Mouse (Mus musculus): ENCODE data around the gene Kncn. TPM values are rescaled to one million over a fixed set of nuclear protein-coding genes. Genes with fewer than 3 reads are reported as not detected.

Kncn gene
- polyA plus RNA-seq (2014; fragmentation: Nextera tagmentation; extraction: Ambion mirVana) = 0.09 and 0.27 TPM in 2 replicates

- Histone ChIP-seq H3K9ac (replicated peaks; ENCODE audit: low read depth, low read length) (no peak within 1 kb of the TSS), H3K27ac (ENCODE audit: low read depth, low read length) (no peak within 1 kb of the TSS), H3K9me3 (ENCODE audit: control insufficient read depth, low read length) (no peaks in the 10 kb centered on the region), H3K4me2 (ENCODE audit: low read depth, low read length) (no peak within 1 kb of the TSS), H3K4me3 (ENCODE audit: low read depth, low read length) (no peak within 1 kb of the TSS), H3K36me3 (ENCODE audit: control insufficient read depth, insufficient read depth, low read length) (no peaks in the 10 kb centered on the region), H3K4me1 (ENCODE audit: control insufficient read depth, insufficient read depth, low read length) (no peaks in the 10 kb centered on the region; the same call in 1 of the 2 replicates), H3K27me3 (ENCODE audit: control insufficient read depth, insufficient read depth, low read length) (no peaks in the 10 kb centered on the region)
- 72% methylated on average over 6 of the region's 6 CpGs for WGBS
- ATAC-seq (ENCODE audit: low read depth) = no peak
Observed at GRCm38 (mm10) chr4:115884022-115884421, at the start of gene Kncn. TSS of gene Kncn (plus strand) at chr4:115884400.

GRCm38 (mm10) chr4:115835576-115835975 lies 48.6 kb upstream of the Kncn start:
- H3K27ac ChIP-seq (ENCODE audit: low read depth, low read length) = no peak overlapping the region
- H3K9me3 ChIP-seq (ENCODE audit: control insufficient read depth, low read length) = no peaks in the 10 kb centered on the region
- no peak overlapping the region for H3K9ac ChIP-seq (replicated peaks; ENCODE audit: low read depth, low read length)
- H3K4me1 ChIP-seq (ENCODE audit: control insufficient read depth, insufficient read depth, low read length) = peaks cover 5% of the 10 kb centered on the region; the same call in 1 of the 2 replicates
- no peak overlapping the region for H3K4me2 ChIP-seq (ENCODE audit: low read depth, low read length)
- ATAC-seq (ENCODE audit: low read depth) = no peak
- H3K36me3 ChIP-seq (ENCODE audit: control insufficient read depth, insufficient read depth, low read length) = no peaks in the 10 kb centered on the region
- H3K4me3 ChIP-seq (ENCODE audit: low read depth, low read length) = no peak overlapping the region
- H3K27me3 ChIP-seq (ENCODE audit: control insufficient read depth, insufficient read depth, low read length) = no peaks in the 10 kb centered on the region
- 81% methylated on average over 2 of the region's 2 CpGs for WGBS

- no peak overlapping the region for H3K27ac ChIP-seq (ENCODE audit: low read depth, low read length)
- WGBS = 60% methylated on average over 4 of the region's 4 CpGs
- no peaks in the 10 kb centered on the region for H3K27me3 ChIP-seq (ENCODE audit: control insufficient read depth, insufficient read depth, low read length)
- peaks cover 5% of the 10 kb centered on the region; the same call in 1 of the 2 replicates for H3K4me1 ChIP-seq (ENCODE audit: control insufficient read depth, insufficient read depth, low read length)
- no peak overlapping the region for H3K9ac ChIP-seq (replicated peaks; ENCODE audit: low read depth, low read length)
- H3K4me2 ChIP-seq (ENCODE audit: low read depth, low read length) = peak overlapping the region; percentile 75; the same call in 1 of the 2 replicates
- no peaks in the 10 kb centered on the region for H3K9me3 ChIP-seq (ENCODE audit: control insufficient read depth, low read length)
- H3K4me3 ChIP-seq (ENCODE audit: low read depth, low read length) = no peak overlapping the region
- H3K36me3 ChIP-seq (ENCODE audit: control insufficient read depth, insufficient read depth, low read length) = no peaks in the 10 kb centered on the region
- ATAC-seq (ENCODE audit: low read depth) = no peak
Observed at GRCm38 (mm10) chr4:115838196-115838595, 46.0 kb upstream of the Kncn start.

DNA sequence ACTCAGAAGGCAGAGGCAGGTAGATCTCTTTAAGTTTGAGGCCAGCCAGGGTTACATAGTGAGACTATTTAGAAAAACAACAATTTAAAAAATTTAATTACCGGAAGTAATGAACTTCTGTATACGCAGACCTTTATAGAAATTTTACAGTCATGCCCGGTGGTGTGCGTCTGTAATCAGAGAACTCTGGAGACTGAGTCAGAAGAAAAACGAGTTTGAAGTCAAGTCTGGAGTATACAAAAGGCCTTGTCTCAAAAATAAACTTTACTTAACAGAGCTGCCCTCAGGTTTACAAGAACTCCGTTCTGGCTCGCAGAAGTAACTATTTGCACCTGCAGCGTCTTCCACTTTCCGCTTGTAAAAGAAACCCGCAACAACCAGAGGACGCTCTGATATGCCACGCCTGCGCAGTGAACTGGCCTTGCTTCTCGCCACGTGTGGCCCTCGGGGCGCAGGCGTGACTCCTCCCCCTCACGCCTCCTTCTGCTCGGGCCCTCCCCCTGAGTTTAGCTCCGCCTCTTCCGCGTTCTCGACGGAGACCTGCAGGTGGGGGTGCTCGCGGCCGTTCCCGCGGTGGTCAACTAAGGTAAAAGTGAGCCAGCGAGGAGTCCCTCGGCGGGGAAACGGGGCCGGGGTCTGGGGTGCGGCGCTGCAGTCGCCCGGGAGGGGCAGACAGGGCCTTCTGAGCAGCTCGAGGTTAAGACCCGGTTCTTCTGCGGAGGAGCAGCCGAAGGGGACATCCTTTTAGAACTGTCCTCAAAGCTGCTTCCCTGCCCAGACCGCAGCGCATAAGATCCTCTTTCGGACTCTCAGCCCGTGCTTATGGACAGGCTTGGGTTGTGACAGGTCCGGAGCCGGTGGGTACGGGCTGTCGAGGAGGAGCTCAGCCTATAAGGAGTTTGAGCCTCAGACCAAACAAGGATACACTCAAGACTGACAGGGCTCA lies 45.2 kb upstream of the Kncn start, which contains the start of gene Mknk1:
Gene Mknk1, plus strand, starts transcription at position 503 of the 946 bp plus-strand sequence.
- Histone ChIP-seq H3K36me3 (ENCODE audit: control insufficient read depth, insufficient read depth, low read length) (no peaks in the 10 kb centered on the region), H3K4me2 (ENCODE audit: low read depth, low read length) (peak within 1 kb of the TSS; percentile 75), H3K4me3 (ENCODE audit: low read depth, low read length) (peak within 1 kb of the TSS; percentile 62), H3K27ac (ENCODE audit: low read depth, low read length) (no peak within 1 kb of the TSS), H3K9me3 (ENCODE audit: control insufficient read depth, low read length) (no peaks in the 10 kb centered on the region), H3K9ac (replicated peaks; ENCODE audit: low read depth, low read length) (peak within 1 kb of the TSS; percentile 62), H3K27me3 (ENCODE audit: control insufficient read depth, insufficient read depth, low read length) (no peaks in the 10 kb centered on the region), H3K4me1 (ENCODE audit: control insufficient read depth, insufficient read depth, low read length) (peaks cover 5% of the 10 kb centered on the region; the same call in 1 of the 2 replicates)
- ATAC-seq (ENCODE audit: low read depth) = peak; percentile 96
- WGBS = 2% methylated on average over 51 of the region's 51 CpGs

DNA sequence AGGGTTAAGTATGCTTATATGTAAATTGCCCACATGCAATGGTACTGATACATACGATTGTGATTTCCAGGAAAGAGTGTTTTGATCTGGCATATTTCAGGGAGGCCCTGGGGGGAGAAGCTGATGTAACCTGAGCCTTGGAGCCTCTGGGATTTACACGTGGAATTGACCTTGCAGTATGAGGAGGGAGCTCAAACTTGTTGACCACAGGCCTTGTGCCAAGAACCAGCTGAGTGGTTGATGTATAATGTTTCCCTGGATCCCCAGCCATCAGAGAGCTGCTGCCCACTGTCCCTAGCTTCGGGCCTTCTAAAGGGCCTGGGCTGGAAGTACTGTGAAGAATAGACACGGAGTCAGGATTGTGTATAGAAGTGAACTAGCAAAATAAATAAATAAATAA lies 44.2 kb upstream of the Kncn start:
- Histone ChIP-seq H3K36me3 (ENCODE audit: control insufficient read depth, insufficient read depth, low read length) (no peaks in the 10 kb centered on the region), H3K4me2 (ENCODE audit: low read depth, low read length) (peak overlapping the region; percentile 75), H3K4me1 (ENCODE audit: control insufficient read depth, insufficient read depth, low read length) (peaks cover 5% of the 10 kb centered on the region; the same call in 1 of the 2 replicates), H3K9me3 (ENCODE audit: control insufficient read depth, low read length) (no peaks in the 10 kb centered on the region), H3K27me3 (ENCODE audit: control insufficient read depth, insufficient read depth, low read length) (no peaks in the 10 kb centered on the region), H3K27ac (ENCODE audit: low read depth, low read length) (no peak overlapping the region), H3K4me3 (ENCODE audit: low read depth, low read length) (peak overlapping the region; percentile 62; the same call in 1 of the 2 replicates), H3K9ac (replicated peaks; ENCODE audit: low read depth, low read length) (no peak overlapping the region)
- 64% methylated on average over 4 of the region's 4 CpGs for WGBS
- no peak for ATAC-seq (ENCODE audit: low read depth)

DNA sequence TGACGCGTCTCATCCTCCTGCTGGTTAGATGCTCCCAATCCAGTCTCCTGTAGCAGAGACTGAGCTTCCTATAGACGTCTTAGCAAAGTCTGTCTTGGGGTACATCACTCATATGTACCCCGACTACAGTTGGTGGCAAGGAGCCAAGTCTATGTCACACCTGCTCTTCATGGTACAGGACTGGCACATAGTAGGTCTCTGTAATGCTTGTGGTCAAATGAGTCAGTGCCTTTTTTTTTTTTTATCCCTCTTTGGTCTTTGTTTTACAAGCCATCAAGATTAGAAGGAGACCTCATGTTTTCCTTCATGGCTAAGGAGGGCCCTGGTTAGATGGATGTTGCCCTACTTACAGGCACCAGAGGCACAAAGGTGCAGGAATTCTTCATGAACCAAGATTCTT lies 43.4 kb upstream of the Kncn start:
- Histone ChIP-seq H3K9ac (replicated peaks; ENCODE audit: low read depth, low read length) (no peak overlapping the region), H3K4me2 (ENCODE audit: low read depth, low read length) (no peak overlapping the region), H3K27me3 (ENCODE audit: control insufficient read depth, insufficient read depth, low read length) (no peaks in the 10 kb centered on the region), H3K9me3 (ENCODE audit: control insufficient read depth, low read length) (no peaks in the 10 kb centered on the region), H3K4me3 (ENCODE audit: low read depth, low read length) (no peak overlapping the region), H3K27ac (ENCODE audit: low read depth, low read length) (no peak overlapping the region), H3K4me1 (ENCODE audit: control insufficient read depth, insufficient read depth, low read length) (peaks cover 5% of the 10 kb centered on the region; the same call in 1 of the 2 replicates), H3K36me3 (ENCODE audit: control insufficient read depth, insufficient read depth, low read length) (no peaks in the 10 kb centered on the region)
- 92% methylated on average over 4 of the region's 4 CpGs for WGBS
- no peak for ATAC-seq (ENCODE audit: low read depth)

DNA sequence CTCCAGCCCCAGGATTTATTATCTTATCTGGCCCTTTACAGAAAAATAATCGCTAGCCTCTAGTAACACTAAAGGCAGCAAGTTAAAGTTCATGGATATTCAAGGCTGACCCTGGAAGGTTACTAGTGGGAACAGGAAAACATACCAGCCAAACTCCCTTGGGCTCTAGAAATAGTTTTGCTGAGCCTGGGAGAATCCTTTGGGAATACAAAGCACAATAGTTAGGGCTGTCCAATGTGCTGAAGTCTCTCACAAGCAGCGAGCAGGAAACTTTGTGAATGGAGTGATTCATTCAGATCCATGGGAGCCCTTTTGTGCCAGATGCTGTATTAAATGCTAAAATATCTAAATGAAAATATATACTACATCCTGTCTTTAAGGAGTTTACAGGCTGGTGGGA lies 37.5 kb upstream of the Kncn start:
- H3K9me3 ChIP-seq (ENCODE audit: control insufficient read depth, low read length) = no peaks in the 10 kb centered on the region
- no peaks in the 10 kb centered on the region for H3K4me1 ChIP-seq (ENCODE audit: control insufficient read depth, insufficient read depth, low read length)
- H3K4me3 ChIP-seq (ENCODE audit: low read depth, low read length) = no peak overlapping the region
- no peak overlapping the region for H3K4me2 ChIP-seq (ENCODE audit: low read depth, low read length)
- no peaks in the 10 kb centered on the region for H3K27me3 ChIP-seq (ENCODE audit: control insufficient read depth, insufficient read depth, low read length)
- no peak for ATAC-seq (ENCODE audit: low read depth)
- 56% methylated on average over 2 of the region's 2 CpGs for WGBS
- peaks cover 3% of the 10 kb centered on the region; the same call in 1 of the 2 replicates for H3K36me3 ChIP-seq (ENCODE audit: control insufficient read depth, insufficient read depth, low read length)
- H3K27ac ChIP-seq (ENCODE audit: low read depth, low read length) = no peak overlapping the region
- H3K9ac ChIP-seq (replicated peaks; ENCODE audit: low read depth, low read length) = no peak overlapping the region

DNA sequence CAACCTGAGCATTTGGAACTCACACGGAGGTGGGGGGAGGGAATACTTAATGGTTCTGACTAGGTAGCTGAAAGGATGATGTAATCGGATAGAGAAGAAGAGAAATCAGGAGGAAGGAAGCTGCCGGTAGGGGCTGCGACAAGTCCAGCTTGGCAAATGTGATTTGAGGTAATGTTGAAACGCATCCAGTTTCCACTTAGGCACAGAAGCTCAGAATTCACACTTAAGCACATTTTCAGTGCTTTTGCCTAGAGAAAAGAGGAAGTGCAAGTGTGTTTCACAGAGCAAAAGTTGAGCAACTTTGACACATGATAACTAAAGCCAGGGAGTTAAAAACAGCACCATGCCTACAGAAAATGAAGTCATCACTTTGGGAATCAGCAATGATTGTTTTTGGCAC lies 36.8 kb upstream of the Kncn start:
- H3K9ac ChIP-seq (replicated peaks; ENCODE audit: low read depth, low read length) = no peak overlapping the region
- H3K4me3 ChIP-seq (ENCODE audit: low read depth, low read length) = no peak overlapping the region
- no peaks in the 10 kb centered on the region for H3K27me3 ChIP-seq (ENCODE audit: control insufficient read depth, insufficient read depth, low read length)
- no peak overlapping the region for H3K27ac ChIP-seq (ENCODE audit: low read depth, low read length)
- no peak for ATAC-seq (ENCODE audit: low read depth)
- no peaks in the 10 kb centered on the region for H3K9me3 ChIP-seq (ENCODE audit: control insufficient read depth, low read length)
- H3K4me1 ChIP-seq (ENCODE audit: control insufficient read depth, insufficient read depth, low read length) = no peaks in the 10 kb centered on the region
- peaks cover 3% of the 10 kb centered on the region; the same call in 1 of the 2 replicates for H3K36me3 ChIP-seq (ENCODE audit: control insufficient read depth, insufficient read depth, low read length)
- WGBS = 70% methylated on average over 5 of the region's 5 CpGs
- H3K4me2 ChIP-seq (ENCODE audit: low read depth, low read length) = no peak overlapping the region

DNA sequence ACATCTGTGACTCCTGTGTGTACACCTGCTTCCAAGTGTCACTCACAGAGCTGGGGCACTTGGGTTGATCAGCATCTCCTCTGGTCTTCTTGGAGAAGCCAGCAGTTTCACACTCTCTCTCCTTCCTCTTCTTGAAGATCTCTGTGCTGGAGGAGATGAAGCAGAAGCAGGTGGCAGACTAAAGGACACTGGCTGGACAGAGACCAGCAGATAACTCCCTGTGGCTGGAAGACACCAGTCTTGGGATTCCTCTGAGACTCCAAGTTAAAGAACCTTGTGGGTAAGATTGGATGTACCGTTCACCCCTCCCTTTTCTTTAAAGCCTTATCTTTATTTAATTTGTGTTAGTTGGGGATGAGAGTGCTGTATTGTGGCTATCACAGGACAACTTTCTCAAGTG lies 36.1 kb upstream of the Kncn start:
- WGBS = 100% methylated on average over 1 of the region's 1 CpGs
- H3K4me2 ChIP-seq (ENCODE audit: low read depth, low read length) = no peak overlapping the region
- H3K4me1 ChIP-seq (ENCODE audit: control insufficient read depth, insufficient read depth, low read length) = no peaks in the 10 kb centered on the region
- H3K27me3 ChIP-seq (ENCODE audit: control insufficient read depth, insufficient read depth, low read length) = no peaks in the 10 kb centered on the region
- H3K4me3 ChIP-seq (ENCODE audit: low read depth, low read length) = no peak overlapping the region
- peaks cover 3% of the 10 kb centered on the region; the same call in 1 of the 2 replicates for H3K36me3 ChIP-seq (ENCODE audit: control insufficient read depth, insufficient read depth, low read length)
- no peak overlapping the region for H3K9ac ChIP-seq (replicated peaks; ENCODE audit: low read depth, low read length)
- H3K27ac ChIP-seq (ENCODE audit: low read depth, low read length) = no peak overlapping the region
- ATAC-seq (ENCODE audit: low read depth) = no peak
- H3K9me3 ChIP-seq (ENCODE audit: control insufficient read depth, low read length) = no peaks in the 10 kb centered on the region
